Mouse (Mus musculus): ENCODE measurements around the gene Prkca.

GRCm38 (mm10) chr11:107903966-107904605, 439.6 kb downstream of the Prkca start:
- TF ChIP-seq CTCF (IDR thresholded peaks at IDR 0.05; ENCODE audit: low read depth, low read length) (no peak), POLR2A (IDR thresholded peaks at IDR 0.05; ENCODE audit: insufficient read depth, low read length) (no peak)
